Mouse (Mus musculus): ENCODE data around the gene Gdf9.
A peak's percentile ranks its signal among the peaks of the same experiment; 100 is the strongest.

The Gdf9 gene

GRCm38 (mm10) chr11:53446183-53446582 is 15.4 kb downstream of the Gdf9 start:
- DNase-seq (ENCODE audit: low spot score) = no peak

- DNase-seq (ENCODE audit: low spot score) = no peak
These were observed 17.2 kb downstream of the Gdf9 start for GRCm38 (mm10) chr11:53447996-53448395.

- no peak for DNase-seq (ENCODE audit: low spot score)
These were observed 17.7 kb downstream of the Gdf9 start for GRCm38 (mm10) chr11:53448529-53448928.

- no peak for DNase-seq (ENCODE audit: low spot score)
These were observed 19.4 kb downstream of the Gdf9 start for GRCm38 (mm10) chr11:53450070-53450705.

GRCm38 (mm10) chr11:53451361-53451760 is 20.5 kb downstream of the Gdf9 start:
- no peak for DNase-seq (ENCODE audit: low spot score)

GRCm38 (mm10) chr11:53452396-53452795 is 21.6 kb downstream of the Gdf9 start:
- DNase-seq (ENCODE audit: low spot score) = no peak

GRCm38 (mm10) chr11:53453031-53453430 is 22.2 kb downstream of the Gdf9 start:
- DNase-seq (ENCODE audit: low spot score) = no peak

GRCm38 (mm10) chr11:53456474-53457371 is 25.9 kb downstream of the Gdf9 start, which contains the start of the genes Gm10447 and Shroom1:
TSS of gene Gm10447 (minus strand) at chr11:53457110.
TSS of gene Shroom1 (plus strand) at chr11:53457205.
- DNase-seq (ENCODE audit: low spot score) = no peak

GRCm38 (mm10) chr11:53457372-53457954 is 26.6 kb downstream of the Gdf9 start:
- DNase-seq (ENCODE audit: low spot score) = no peak

GRCm38 (mm10) chr11:53458996-53459395 is 28.2 kb downstream of the Gdf9 start:
- no peak for DNase-seq (ENCODE audit: low spot score)

GRCm38 (mm10) chr11:53460192-53460591 is 29.4 kb downstream of the Gdf9 start:
- DNase-seq (ENCODE audit: low spot score) = no peak

GRCm38 (mm10) chr11:53461727-53462126 is 30.9 kb downstream of the Gdf9 start:
- no peak for DNase-seq (ENCODE audit: low spot score)

- DNase-seq (ENCODE audit: low spot score) = peak; percentile 52
These were observed 33.0 kb downstream of the Gdf9 start for GRCm38 (mm10) chr11:53463551-53464424.

GRCm38 (mm10) chr11:53466231-53466971 is 35.6 kb downstream of the Gdf9 start:
- DNase-seq (ENCODE audit: low spot score) = peak; percentile 82

- DNase-seq (ENCODE audit: low spot score) = peak; percentile 69
These were observed 38.6 kb downstream of the Gdf9 start for GRCm38 (mm10) chr11:53469294-53469967.

GRCm38 (mm10) chr11:53469968-53470695 is 39.3 kb downstream of the Gdf9 start, which contains the start of gene Gm9837:
TSS of gene Gm9837 (minus strand) at chr11:53470479.
- DNase-seq (ENCODE audit: low spot score) = peak; percentile 96

GRCm38 (mm10) chr11:53472709-53473108 is 41.9 kb downstream of the Gdf9 start:
- DNase-seq (ENCODE audit: low spot score) = no peak

GRCm38 (mm10) chr11:53475620-53476019 is 44.8 kb downstream of the Gdf9 start:
- DNase-seq (ENCODE audit: low spot score) = no peak

GRCm38 (mm10) chr11:53477833-53478232 is 47.0 kb downstream of the Gdf9 start:
- no peak for DNase-seq (ENCODE audit: low spot score)

Data from layer of hippocampus, adult 11-12 months (tissue).